Mouse (Mus musculus): ENCODE measurements around the gene Prg2.

Gene Prg2

GRCm38 (mm10) chr2:84961901-84962300 lies 18.4 kb upstream of the Prg2 start:
- DNase-seq (ENCODE audit: low read depth, low spot score): peak; percentile 80

- DNase-seq (ENCODE audit: low read depth, low spot score): peak; percentile 52
These were observed 17.3 kb upstream of the Prg2 start for GRCm38 (mm10) chr2:84962906-84963507.

- DNase-seq (ENCODE audit: low read depth, low spot score): peak; percentile 88
These were observed 16.0 kb upstream of the Prg2 start for GRCm38 (mm10) chr2:84964111-84964801.

GRCm38 (mm10) chr2:84967318-84967991 lies 12.8 kb upstream of the Prg2 start:
- DNase-seq (ENCODE audit: low read depth, low spot score): peak; percentile 88

- DNase-seq (ENCODE audit: low read depth, low spot score): no peak
These were observed 4.7 kb upstream of the Prg2 start for GRCm38 (mm10) chr2:84975580-84975979.

- DNase-seq (ENCODE audit: low read depth, low spot score): peak; percentile 46
These were observed 7.7 kb downstream of the Prg2 start, which contains the start of gene Prg3 for GRCm38 (mm10) chr2:84987930-84988329. Prg3 (plus strand) TSS chr2:84988215.

- no peak for DNase-seq (ENCODE audit: low read depth, low spot score)
These were observed 16.1 kb downstream of the Prg2 start for GRCm38 (mm10) chr2:84996376-84996775.

GRCm38 (mm10) chr2:84999486-85000181 lies 19.4 kb downstream of the Prg2 start:
- DNase-seq (ENCODE audit: low read depth, low spot score): no peak

- DNase-seq (ENCODE audit: low read depth, low spot score): no peak
These were observed 21.2 kb downstream of the Prg2 start for GRCm38 (mm10) chr2:85001497-85001896.

- no peak for DNase-seq (ENCODE audit: low read depth, low spot score)
These were observed 22.3 kb downstream of the Prg2 start for GRCm38 (mm10) chr2:85002575-85002974.

- no peak for DNase-seq (ENCODE audit: low read depth, low spot score)
These were observed 24.1 kb downstream of the Prg2 start for GRCm38 (mm10) chr2:85004341-85004740.

- no peak for DNase-seq (ENCODE audit: low read depth, low spot score)
These were observed 26.3 kb downstream of the Prg2 start for GRCm38 (mm10) chr2:85006600-85006999.

- peak; percentile 75 for DNase-seq (ENCODE audit: low read depth, low spot score)
These were observed 27.5 kb downstream of the Prg2 start for GRCm38 (mm10) chr2:85007729-85008128.

GRCm38 (mm10) chr2:85009212-85009611 lies 29.0 kb downstream of the Prg2 start:
- no peak for DNase-seq (ENCODE audit: low read depth, low spot score)

GRCm38 (mm10) chr2:85011906-85012604 lies 31.8 kb downstream of the Prg2 start:
- DNase-seq (ENCODE audit: low read depth, low spot score): no peak

GRCm38 (mm10) chr2:85012679-85013078 lies 32.4 kb downstream of the Prg2 start:
- DNase-seq (ENCODE audit: low read depth, low spot score): no peak

GRCm38 (mm10) chr2:85013826-85014587 lies 33.7 kb downstream of the Prg2 start:
- DNase-seq (ENCODE audit: low read depth, low spot score): no peak

GRCm38 (mm10) chr2:85014588-85014982 lies 34.3 kb downstream of the Prg2 start:
- DNase-seq (ENCODE audit: low read depth, low spot score): peak; percentile 41

- no peak for DNase-seq (ENCODE audit: low read depth, low spot score)
These were observed 41.8 kb downstream of the Prg2 start for GRCm38 (mm10) chr2:85022043-85022442.

GRCm38 (mm10) chr2:85026178-85026577 lies 45.9 kb downstream of the Prg2 start:
- DNase-seq (ENCODE audit: low read depth, low spot score): no peak

GRCm38 (mm10) chr2:85027281-85027680 lies 47.0 kb downstream of the Prg2 start:
- peak; percentile 43 for DNase-seq (ENCODE audit: low read depth, low spot score)
